Mouse (Mus musculus) spleen, adult 2 months (tissue): ENCODE data around the gene Nsmce1.

Experiments used
- CTCF ChIP-seq: fragments of 200-500 bp; IDR thresholded peaks from 2 replicates; pipeline ENCODE4 v1.5.1; 2011; ENCODE audit warnings: mild to moderate bottlenecking, inconsistent platforms; ENCODE audit not compliant: insufficient read depth, insufficient read length, insufficient replicate concordance; ENCODE audit errors: extremely low read depth
- POLR2A ChIP-seq: fragments of 200-500 bp; IDR thresholded peaks from 2 replicates; pipeline ENCODE4 v1.6.1; 2011; ENCODE audit warnings: low read depth, low read length, inconsistent platforms

GRCm38 (mm10) chr7:125516723-125517122, 25.3 kb upstream of the Nsmce1 start:
- no peak for TF ChIP-seq CTCF
- TF ChIP-seq POLR2A, result no peak
